Mouse (Mus musculus) ovary, adult 10 weeks (tissue): ENCODE measurements around the gene Ppp4r3a. TPM values are rescaled to one million over a fixed set of nuclear protein-coding genes. Genes with fewer than 3 reads are reported as not detected.

Experiments
- polyA plus RNA-seq: library from polyadenylated mRNA; stranded (reverse); fragments of 350-450 nt; fragmentation: Illumina TruSeq; extraction: RNeasy Lipid Tissue Mini Kit (QIAGEN cat#74804); gene quantifications from one replicate; pipeline ENCODE4 v1.2.3, GENCODE M21; 2014

Ppp4r3a gene
- 198 TPM for polyA plus RNA-seq

GRCm38 (mm10) chr12:101083076-101083838, at the start of gene Ppp4r3a:
TSS of gene Ppp4r3a (minus strand) at chr12:101083702.

DNA sequence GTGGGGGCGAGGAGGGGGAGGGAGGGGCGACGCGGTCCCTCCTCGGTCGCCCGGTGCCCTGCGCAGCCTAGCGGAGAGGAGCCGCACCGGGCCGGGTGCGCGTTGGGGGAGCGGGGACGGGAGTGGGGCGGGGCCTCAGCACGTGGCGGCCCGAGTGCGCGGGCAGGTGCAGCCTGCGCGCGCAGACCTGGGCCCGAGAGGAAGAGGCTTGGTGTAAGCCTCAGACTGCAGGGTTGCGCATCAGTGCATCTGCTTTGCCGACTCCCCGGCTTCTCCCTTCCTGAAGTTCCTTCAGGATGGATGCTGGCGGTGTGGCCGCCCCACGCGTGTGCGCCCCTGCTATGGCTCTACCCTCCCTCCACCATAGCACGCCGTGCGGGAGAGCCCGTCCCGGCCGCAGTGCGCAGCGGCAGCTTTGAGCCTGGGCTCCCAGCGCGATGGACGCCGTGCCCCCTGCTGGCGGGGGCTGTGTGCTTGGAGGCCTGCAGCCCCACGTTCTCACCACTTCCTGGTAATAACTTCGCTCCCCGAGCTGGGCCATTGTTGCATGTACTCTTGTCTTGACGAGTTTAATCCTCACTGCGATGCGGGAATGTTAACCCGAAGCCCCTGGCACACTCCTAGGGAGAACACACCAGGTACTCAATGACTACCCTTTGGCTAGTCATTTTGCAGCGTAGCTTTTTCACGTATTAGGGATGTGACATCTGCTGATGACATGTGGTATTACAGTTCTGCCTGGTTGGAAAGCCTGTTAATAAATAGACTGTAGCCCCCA, 54.4 kb downstream of the Ppp4r3a start, which contains the start of gene Ccdc88c:
Gene Ccdc88c (minus strand): TSS at position 103 of the 778 bp plus-strand sequence.

Other genes with a start within 250 kb of the Ppp4r3a start
- 1.1 TPM for gene Gpr68, start 175.5 kb downstream of the Ppp4r3a start, polyA plus RNA-seq
- 3.2 TPM for gene Ccdc88c, start 54.6 kb downstream of the Ppp4r3a start, polyA plus RNA-seq